Mouse (Mus musculus) adrenal gland, postnatal 10 days (tissue): Measurements from ENCODE around the gene 0610040J01Rik. TPM values are rescaled to one million over a fixed set of nuclear protein-coding genes. Genes with fewer than 3 reads are reported as not detected.
"Not testable (repeated sequence)": the region's sequence is repeated elsewhere in the genome, so short reads cannot be mapped to it uniquely, and the experiment has no call there.

ENCODE experiments used
- DNase-seq: peaks from one replicate; pipeline ENCODE4 v3.0.0; 2021; ENCODE audit warnings: mixed read lengths
- total RNA-seq, 2 experiments: library from RNA; stranded (reverse); gene quantifications; 2 replicates each; pipeline ENCODE4 v1.2.3; 2021

Gene 0610040J01Rik
- total RNA-seq, 2 experiments from 2014 or later: 3.6 to 5.9 TPM

GRCm38 (mm10) chr5:63828380-63829185, 16.4 kb downstream of the 0610040J01Rik start:
- DNase-seq: no peak

GRCm38 (mm10) chr5:63831054-63831453, 18.9 kb downstream of the 0610040J01Rik start:
- DNase-seq: no peak

- no peak for DNase-seq
These were observed 21.8 kb downstream of the 0610040J01Rik start for GRCm38 (mm10) chr5:63833955-63834354.

GRCm38 (mm10) chr5:63834435-63834834, 22.3 kb downstream of the 0610040J01Rik start:
- no peak for DNase-seq

GRCm38 (mm10) chr5:63837115-63837514, 25.0 kb downstream of the 0610040J01Rik start:
- no peak for DNase-seq

- no peak for DNase-seq
These were observed 25.7 kb downstream of the 0610040J01Rik start for GRCm38 (mm10) chr5:63837851-63838250.

GRCm38 (mm10) chr5:63839801-63840416, 27.7 kb downstream of the 0610040J01Rik start:
- DNase-seq: no peak

- DNase-seq: no peak
These were observed 34.9 kb downstream of the 0610040J01Rik start for GRCm38 (mm10) chr5:63847080-63847479.

GRCm38 (mm10) chr5:63847541-63848226, 35.5 kb downstream of the 0610040J01Rik start:
- no peak for DNase-seq

GRCm38 (mm10) chr5:63858901-63859300, 46.7 kb downstream of the 0610040J01Rik start:
- no peak for DNase-seq

GRCm38 (mm10) chr5:63867421-63867820, 55.3 kb downstream of the 0610040J01Rik start:
- DNase-seq: no peak

GRCm38 (mm10) chr5:63872176-63872932, 60.2 kb downstream of the 0610040J01Rik start:
- no peak for DNase-seq

- DNase-seq: no peak
These were observed 62.7 kb downstream of the 0610040J01Rik start for GRCm38 (mm10) chr5:63874880-63875279.

- DNase-seq: no peak
These were observed 63.9 kb downstream of the 0610040J01Rik start for GRCm38 (mm10) chr5:63876081-63876480.

- DNase-seq: no peak
These were observed 66.9 kb downstream of the 0610040J01Rik start for GRCm38 (mm10) chr5:63879026-63879425.

- DNase-seq: no peak
These were observed 74.1 kb downstream of the 0610040J01Rik start for GRCm38 (mm10) chr5:63886292-63886691.

GRCm38 (mm10) chr5:63886709-63887108, 74.5 kb downstream of the 0610040J01Rik start:
- no peak for DNase-seq

GRCm38 (mm10) chr5:63887111-63887510, 74.9 kb downstream of the 0610040J01Rik start:
- no peak for DNase-seq

GRCm38 (mm10) chr5:63891241-63891640, 79.1 kb downstream of the 0610040J01Rik start:
- DNase-seq: no peak

- no peak for DNase-seq
These were observed 79.7 kb downstream of the 0610040J01Rik start for GRCm38 (mm10) chr5:63891912-63892311.

- not testable (repeated sequence) for DNase-seq
These were observed 85.0 kb downstream of the 0610040J01Rik start for GRCm38 (mm10) chr5:63897001-63897819.

GRCm38 (mm10) chr5:63897820-63898110, 85.6 kb downstream of the 0610040J01Rik start:
- DNase-seq: no peak
